Mouse (Mus musculus) midbrain, embryonic 10.5 days (tissue): ENCODE measurements around the gene Myo1g. TPM values are rescaled to one million over a fixed set of nuclear protein-coding genes. Genes with fewer than 3 reads are reported as not detected.

Experiments used
- DNase-seq: peaks from one replicate; pipeline ENCODE4 v3.0.0-alpha.2; 2017; ENCODE audit warnings: low spot score
- H3K27ac ChIP-seq: fragments of 300-500 bp; sonication (generic); replicated peaks from 2 replicates; pipeline ENCODE4 v1.5.1; 2016; ENCODE audit warnings: mild to moderate bottlenecking
- H3K27me3 ChIP-seq: fragments of 300-500 bp; sonication (generic); 2 replicates; pipeline ENCODE4 v1.6.1; 2016; ENCODE audit warnings: low read depth, mild to moderate bottlenecking; ENCODE audit not compliant: poor library complexity, severe bottlenecking
- H3K36me3 ChIP-seq: fragments of 300-500 bp; sonication (generic); 2 replicates; pipeline ENCODE4 v1.6.1; 2016; ENCODE audit warnings: mild to moderate bottlenecking, moderate library complexity
- H3K4me1 ChIP-seq: fragments of 300-500 bp; sonication (generic); 2 replicates; pipeline ENCODE4 v1.6.1; 2016
- H3K4me3 ChIP-seq: fragments of 300-500 bp; sonication (generic); 2 replicates; pipeline ENCODE4 v1.5.1; 2016; ENCODE audit warnings: mild to moderate bottlenecking, moderate library complexity
- H3K9me3 ChIP-seq: fragments of 300-500 bp; sonication (generic); replicated peaks from 2 replicates; pipeline ENCODE4 v1.6.1; 2016; ENCODE audit warnings: mild to moderate bottlenecking
- WGBS: fragments of 180-500 bp; shearing (Covaris S2); methylation state at CpG from one replicate; pipeline ENCODE4 v1.1.7; 2016; 5-methylcytosine and 5-hydroxymethylcytosine counted together
- polyA plus RNA-seq: library from polyadenylated mRNA; unstranded; fragments of >200 nt; fragmentation: Nextera tagmentation; extraction: Ambion mirVana; gene quantifications from 2 replicates; pipeline ENCODE4 v1.2.1, GENCODE M21; 2016

Gene Myo1g
- polyA plus RNA-seq, 1 experiment from 2014 or later, result 0.86 TPM

GRCm38 (mm10) chr11:6549770-6550169 lies 29.0 kb upstream of the Myo1g start:
- DNase-seq, result no peak
- Histone ChIP-seq H3K36me3 (peaks cover 49% of the 10 kb centered on the region), H3K4me1 (peaks cover 27% of the 10 kb centered on the region), H3K9me3 (no peaks in the 10 kb centered on the region), H3K4me3 (no peak overlapping the region), H3K27me3 (no peaks in the 10 kb centered on the region), H3K27ac (no peak overlapping the region)
- WGBS, result 93% methylated on average over 2 of the region's 2 CpGs

GRCm38 (mm10) chr11:6547696-6548325 lies 27.0 kb upstream of the Myo1g start:
- no peaks in the 10 kb centered on the region for H3K27me3 ChIP-seq
- peaks cover 19% of the 10 kb centered on the region for H3K4me1 ChIP-seq
- H3K27ac ChIP-seq, result peak overlapping the region; percentile 99
- peaks cover 42% of the 10 kb centered on the region for H3K36me3 ChIP-seq
- WGBS, result 53% methylated on average over 6 of the region's 6 CpGs
- H3K9me3 ChIP-seq, result no peaks in the 10 kb centered on the region
- DNase-seq, result no peak
- H3K4me3 ChIP-seq, result peak overlapping the region; percentile 85

GRCm38 (mm10) chr11:6547037-6547680 lies 26.4 kb upstream of the Myo1g start:
- Histone ChIP-seq H3K27me3 (no peaks in the 10 kb centered on the region), H3K4me3 (peak overlapping the region; percentile 85), H3K4me1 (peaks cover 19% of the 10 kb centered on the region), H3K9me3 (no peaks in the 10 kb centered on the region), H3K36me3 (peaks cover 35% of the 10 kb centered on the region), H3K27ac (peak overlapping the region; percentile 99)
- WGBS, result under 1% methylated on average over 41 of the region's 41 CpGs
- DNase-seq, result peak; percentile 76

GRCm38 (mm10) chr11:6546205-6547013 lies 25.6 kb upstream of the Myo1g start, which contains the start of gene Ccm2:
Ccm2 (plus strand) TSS chr11:6546887.
- peaks cover 28% of the 10 kb centered on the region for H3K36me3 ChIP-seq
- H3K9me3 ChIP-seq, result no peaks in the 10 kb centered on the region
- H3K27ac ChIP-seq, result peak within 1 kb of the TSS; percentile 99
- peaks cover 19% of the 10 kb centered on the region for H3K4me1 ChIP-seq
- no peaks in the 10 kb centered on the region for H3K27me3 ChIP-seq
- peak within 1 kb of the TSS; percentile 85 for H3K4me3 ChIP-seq
- DNase-seq, result peak; percentile 98
- 1% methylated on average over 57 of the region's 57 CpGs for WGBS

- H3K27me3 ChIP-seq, result no peaks in the 10 kb centered on the region
- DNase-seq, result no peak
- peaks cover 23% of the 10 kb centered on the region for H3K36me3 ChIP-seq
- H3K9me3 ChIP-seq, result no peaks in the 10 kb centered on the region
- H3K4me1 ChIP-seq, result peaks cover 19% of the 10 kb centered on the region
- peak overlapping the region; percentile 99 for H3K27ac ChIP-seq
- WGBS, result 33% methylated on average over 3 of the region's 3 CpGs
- H3K4me3 ChIP-seq, result peak overlapping the region; percentile 85
Measured at GRCm38 (mm10) chr11:6545857-6546192, 25.1 kb upstream of the Myo1g start.

- Histone ChIP-seq H3K36me3 (peaks cover 18% of the 10 kb centered on the region), H3K4me3 (peak overlapping the region; percentile 85; the same call in 1 of the 2 replicates), H3K9me3 (no peaks in the 10 kb centered on the region), H3K4me1 (peaks cover 19% of the 10 kb centered on the region), H3K27ac (peak overlapping the region; percentile 99), H3K27me3 (no peaks in the 10 kb centered on the region)
- 96% methylated on average over 4 of the region's 4 CpGs for WGBS
- DNase-seq, result no peak
Measured at GRCm38 (mm10) chr11:6545186-6545856, 24.6 kb upstream of the Myo1g start.

GRCm38 (mm10) chr11:6544683-6545082 lies 23.9 kb upstream of the Myo1g start:
- DNase-seq, result no peak
- WGBS, result 90% methylated on average over 3 of the region's 3 CpGs

GRCm38 (mm10) chr11:6530746-6531145 lies 10.0 kb upstream of the Myo1g start:
- Histone ChIP-seq H3K27me3 (no peaks in the 10 kb centered on the region), H3K4me1 (peaks cover 25% of the 10 kb centered on the region), H3K4me3 (no peak overlapping the region), H3K27ac (no peak overlapping the region), H3K36me3 (peaks cover 14% of the 10 kb centered on the region), H3K9me3 (no peaks in the 10 kb centered on the region)
- DNase-seq, result no peak
- WGBS, result 98% methylated on average over 3 of the region's 3 CpGs

More at GRCm38 (mm10) chr11:6544683-6545082, 23.9 kb upstream of the Myo1g start:
- H3K4me3 ChIP-seq, result no peak overlapping the region
- H3K9me3 ChIP-seq, result no peaks in the 10 kb centered on the region
- no peak overlapping the region for H3K27ac ChIP-seq
- H3K4me1 ChIP-seq, result peaks cover 19% of the 10 kb centered on the region
- H3K27me3 ChIP-seq, result no peaks in the 10 kb centered on the region
- peaks cover 11% of the 10 kb centered on the region for H3K36me3 ChIP-seq

- no peak for DNase-seq
- no peak overlapping the region for H3K27ac ChIP-seq
- no peak overlapping the region for H3K4me3 ChIP-seq
- no peaks in the 10 kb centered on the region for H3K27me3 ChIP-seq
- H3K9me3 ChIP-seq, result no peaks in the 10 kb centered on the region
- peaks cover 32% of the 10 kb centered on the region for H3K4me1 ChIP-seq
- WGBS, result 92% methylated on average over 8 of the region's 8 CpGs
- peaks cover 22% of the 10 kb centered on the region for H3K36me3 ChIP-seq
Measured at GRCm38 (mm10) chr11:6529961-6530360, 9.2 kb upstream of the Myo1g start.

- Histone ChIP-seq H3K27me3 (no peaks in the 10 kb centered on the region), H3K4me3 (peak overlapping the region; percentile 67), H3K4me1 (peaks cover 34% of the 10 kb centered on the region), H3K9me3 (no peaks in the 10 kb centered on the region), H3K36me3 (peaks cover 37% of the 10 kb centered on the region), H3K27ac (peak overlapping the region; percentile 89)
- peak; percentile 98 for DNase-seq
- WGBS, result under 1% methylated on average over 51 of the region's 51 CpGs
Measured at GRCm38 (mm10) chr11:6528186-6529006, 7.6 kb upstream of the Myo1g start.

- H3K27me3 ChIP-seq, result no peaks in the 10 kb centered on the region
- no peak for DNase-seq
- H3K36me3 ChIP-seq, result peaks cover 39% of the 10 kb centered on the region
- peaks cover 34% of the 10 kb centered on the region for H3K4me1 ChIP-seq
- WGBS, result 26% methylated on average over 10 of the region's 10 CpGs
- peak overlapping the region; percentile 89 for H3K27ac ChIP-seq
- peak overlapping the region; percentile 67 for H3K4me3 ChIP-seq
- no peaks in the 10 kb centered on the region for H3K9me3 ChIP-seq
Measured at GRCm38 (mm10) chr11:6527256-6528185, 6.8 kb upstream of the Myo1g start.
